Comparison of ENCODE assay signal across 8 mouse cellular contexts in genomic region chr14:60732787-60733186, GRCm38 (mm10). TPM values are rescaled to one million over a fixed set of nuclear protein-coding genes. Genes with fewer than 3 reads are reported as not detected.
DNase-seq lines count a peak whose midpoint lies in the region; ATAC-seq lines count a peak whose summit lies in the region.

No protein-coding gene starts in this region.

- H3K9ac ChIP-seq in kidney, embryonic 14.5 days (ENCODE audit: low read depth, low read length), result peak overlapping the region; percentile 34; the same call in 1 of the 2 replicates
- peak overlapping the region; percentile 40; the same call in 1 of the 2 replicates for H3K9ac ChIP-seq in limb, embryonic 12.5 days (replicated peaks)
- H3K9ac ChIP-seq in midbrain, embryonic 12.5 days (replicated peaks), result no peak overlapping the region

- ATAC-seq in kidney, embryonic 14.5 days (ENCODE audit: low FRiP score, low TSS enrichment), result peak; percentile 54; the same call in 1 of the 2 replicates
- no peak for ATAC-seq in limb, embryonic 12.5 days (ENCODE audit: insufficient number of reproducible peaks, insufficient read depth, low FRiP score, low TSS enrichment, low read depth)
- ATAC-seq in midbrain, embryonic 12.5 days (ENCODE audit: low FRiP score, low read depth), result no peak
- no peak for ATAC-seq in erythroid progenitor cell, adult 5-6 weeks (replicated peaks; ENCODE audit: low FRiP score, poor library complexity, severe bottlenecking)

- intact Hi-C loops in heart, postnatal 25 days (cut with DNase I), result loop anchor here (2.0 kb wide), 1 partner anchor 38 kb away; no protein-coding TSS in a partner anchor

- H3K4me3 ChIP-seq in kidney, embryonic 14.5 days (ENCODE audit: low read length), result peak overlapping the region; percentile 6; the same call in 1 of the 2 replicates
- H3K4me3 ChIP-seq in forebrain, embryonic 10.5 days, result peak overlapping the region; percentile 18
- peak overlapping the region; percentile 21 for H3K4me3 ChIP-seq in limb, embryonic 12.5 days (replicated peaks)
- H3K4me3 ChIP-seq in midbrain, embryonic 12.5 days, result no peak overlapping the region

- H3K9me3 ChIP-seq in kidney, embryonic 14.5 days (ENCODE audit: control insufficient read depth, low read length), result no peaks in the 10 kb centered on the region
- no peaks in the 10 kb centered on the region for H3K9me3 ChIP-seq in forebrain, embryonic 10.5 days
- H3K9me3 ChIP-seq in limb, embryonic 12.5 days, result peaks cover 7% of the 10 kb centered on the region; the same call in 1 of the 2 replicates
- H3K9me3 ChIP-seq in midbrain, embryonic 12.5 days, result no peaks in the 10 kb centered on the region

- peaks cover 28% of the 10 kb centered on the region for H3K4me1 ChIP-seq in kidney, embryonic 14.5 days (ENCODE audit: control insufficient read depth, insufficient read depth, low read length)
- peaks cover 61% of the 10 kb centered on the region for H3K4me1 ChIP-seq in forebrain, embryonic 10.5 days
- H3K4me1 ChIP-seq in limb, embryonic 12.5 days (replicated peaks), result peaks cover 45% of the 10 kb centered on the region
- H3K4me1 ChIP-seq in midbrain, embryonic 12.5 days, result peaks cover 49% of the 10 kb centered on the region

- 4% methylated on average over 16 of the region's 16 CpGs for WGBS in kidney, embryonic 14.5 days
- 21% methylated on average over 16 of the region's 16 CpGs for WGBS in forebrain, embryonic 10.5 days
- 4% methylated on average over 16 of the region's 16 CpGs for WGBS in limb, embryonic 12.5 days
- 13% methylated on average over 16 of the region's 16 CpGs for WGBS in midbrain, embryonic 12.5 days

- no peak for DNase-seq in kidney, adult 9 months
- peak; percentile 9 for DNase-seq in MN1 (ENCODE audit: low spot score)
- no peak for DNase-seq in forebrain, embryonic 10.5 days (ENCODE audit: extremely low spot score, low spot score)
- peak; percentile 53 for DNase-seq in heart, postnatal 25 days (ENCODE audit: low spot score)

- H3K36me3 ChIP-seq in kidney, embryonic 14.5 days (ENCODE audit: control insufficient read depth, insufficient read depth, low read length), result no peaks in the 10 kb centered on the region
- H3K36me3 ChIP-seq in forebrain, embryonic 10.5 days (replicated peaks), result peaks cover 75% of the 10 kb centered on the region
- H3K36me3 ChIP-seq in limb, embryonic 12.5 days, result 0 out of 2 replicates have a peak, but pooled peaks cover 3% of the 10 kb centered on the region
- peaks cover 25% of the 10 kb centered on the region for H3K36me3 ChIP-seq in midbrain, embryonic 12.5 days

- H3K27me3 ChIP-seq in kidney, embryonic 14.5 days (ENCODE audit: control insufficient read depth, insufficient read depth, low read length), result no peaks in the 10 kb centered on the region
- H3K27me3 ChIP-seq in forebrain, embryonic 10.5 days (ENCODE audit: poor library complexity, severe bottlenecking), result no peaks in the 10 kb centered on the region
- H3K27me3 ChIP-seq in limb, embryonic 12.5 days, result no peaks in the 10 kb centered on the region
- no peaks in the 10 kb centered on the region for H3K27me3 ChIP-seq in midbrain, embryonic 12.5 days

- peak overlapping the region; percentile 37 for H3K4me2 ChIP-seq in kidney, embryonic 14.5 days (replicated peaks; ENCODE audit: low read depth, low read length)
- peak overlapping the region; percentile 44 for H3K4me2 ChIP-seq in limb, embryonic 12.5 days
- peak overlapping the region; percentile 24 for H3K4me2 ChIP-seq in midbrain, embryonic 12.5 days (replicated peaks)

- H3K27ac ChIP-seq in kidney, embryonic 14.5 days (ENCODE audit: low read depth, low read length), result peak overlapping the region; percentile 55; the same call in 1 of the 2 replicates
- peak overlapping the region; percentile 62; the same call in 1 of the 2 replicates for H3K27ac ChIP-seq in forebrain, embryonic 10.5 days
- H3K27ac ChIP-seq in limb, embryonic 12.5 days, result peak overlapping the region; percentile 53
- 0 out of 2 replicates have a peak overlapping the region, but pooled peaks have one; percentile 11 for H3K27ac ChIP-seq in midbrain, embryonic 12.5 days (replicated peaks)

RNA-seq across cellular contexts. Expression of gene C1qtnf9, which starts 35.1 kb away (rescaled TPM):
- 0.46 TPM in 1 of 2 replicates, not detected in the other for polyA plus RNA-seq in kidney, embryonic 14.5 days (2014; fragmentation: Nextera tagmentation; extraction: Ambion mirVana)
- 0.07 and 0.10 TPM in 2 replicates for polyA plus RNA-seq in forebrain, embryonic 10.5 days (2016; fragmentation: Nextera tagmentation; extraction: Ambion mirVana)
- total RNA-seq in heart, postnatal 25 days (2021), result 10 to 100 TPM; 43.1 to 50.6 TPM
- polyA plus RNA-seq in limb, embryonic 12.5 days (2016; fragmentation: Nextera tagmentation; extraction: Ambion mirVana), result 0.45 and 0.50 TPM in 2 replicates
- polyA plus RNA-seq in midbrain, embryonic 12.5 days (2016; fragmentation: Nextera tagmentation; extraction: Ambion mirVana), result 0.12 and 0.20 TPM in 2 replicates
- total RNA-seq in erythroid progenitor cell, adult 5-6 weeks (2015; ENCODE audit: low replicate concordance), result not detected in 2 replicates
- not detected in 2 replicates for total RNA-seq in erythroid progenitor cell, adult 5-6 weeks (2017; ENCODE audit: low replicate concordance)

RNA-seq across cellular contexts. Expression of gene Mipep, which starts 51.6 kb away (rescaled TPM):
- polyA plus RNA-seq in kidney, embryonic 14.5 days (2014; fragmentation: Nextera tagmentation; extraction: Ambion mirVana), result 16.3 and 26.5 TPM in 2 replicates
- 24.7 and 25.8 TPM in 2 replicates for polyA plus RNA-seq in forebrain, embryonic 10.5 days (2016; fragmentation: Nextera tagmentation; extraction: Ambion mirVana)
- 10 to 100 TPM; 53.9 to 58.4 TPM for total RNA-seq in heart, postnatal 25 days (2021)
- polyA plus RNA-seq in limb, embryonic 12.5 days (2016; fragmentation: Nextera tagmentation; extraction: Ambion mirVana), result 23.7 and 24.3 TPM in 2 replicates
- 22.6 and 24.1 TPM in 2 replicates for polyA plus RNA-seq in midbrain, embryonic 12.5 days (2016; fragmentation: Nextera tagmentation; extraction: Ambion mirVana)
- 2.9 and 5.4 TPM in 2 replicates for total RNA-seq in erythroid progenitor cell, adult 5-6 weeks (2015; ENCODE audit: low replicate concordance)
- 1.9 and 4.2 TPM in 2 replicates for total RNA-seq in erythroid progenitor cell, adult 5-6 weeks (2017; ENCODE audit: low replicate concordance)

Comparison
In these comparisons a context has a peak if more than half of its experiments do, and no peak if none do; other contexts are left out.
1. H3K27ac ChIP-seq: peak in every context shown above with its lines; median percentile 62 in forebrain, embryonic 10.5 days; 55 in kidney, embryonic 14.5 days; 53 in limb, embryonic 12.5 days; 11 in midbrain, embryonic 12.5 days.
2. DNase-seq: peak in MN1 (single experiment) and heart, postnatal 25 days (single experiment); none in kidney, adult 9 months (single experiment) and forebrain, embryonic 10.5 days (single experiment).
3. Peak in every context shown above with its lines, with median percentiles within 50 percentile points of each other: H3K4me2 ChIP-seq.